Mouse (Mus musculus) embryonic fibroblast, embryonic 13.5 days (primary cell): Measurements from ENCODE around the gene Rasl11a.
"Not testable (repeated sequence)": the region's sequence is repeated elsewhere in the genome, so short reads cannot be mapped to it uniquely, and the experiment has no call there.

Source experiments
- CTCF ChIP-seq: IDR thresholded peaks from 2 replicates; pipeline ENCODE4 v1.5.1; 2011; ENCODE audit warnings: mild to moderate bottlenecking, control low read depth, low read length, moderate library complexity, borderline replicate concordance; ENCODE audit not compliant: insufficient read depth
- POLR2A ChIP-seq: IDR thresholded peaks from 2 replicates; pipeline ENCODE4 v1.6.1; 2011; ENCODE audit warnings: low read depth, mild to moderate bottlenecking, control low read depth, low read length, moderate library complexity

- TF ChIP-seq POLR2A, CTCF: not testable (repeated sequence)
These were observed 33.0 kb downstream of the Rasl11a start for GRCm38 (mm10) chr5:146877882-146878281.
